Mouse (Mus musculus): ENCODE results near the gene Cyp4a14. TPM values are rescaled to one million over a fixed set of nuclear protein-coding genes. Genes with fewer than 3 reads are reported as not detected.
A peak's percentile ranks its signal among the peaks of the same experiment; 100 is the strongest.
"Not testable (repeated sequence)": the region's sequence is repeated elsewhere in the genome, so short reads cannot be mapped to it uniquely, and the experiment has no call there.

Cyp4a14 gene
- total RNA-seq (2021), result under 1 TPM in 1 of 2 experiments, not detected in 1; 0.12 TPM
- long read RNA-seq, experiment 1, result 0 reads
- long read RNA-seq, experiment 2, result 0 reads

DNA sequence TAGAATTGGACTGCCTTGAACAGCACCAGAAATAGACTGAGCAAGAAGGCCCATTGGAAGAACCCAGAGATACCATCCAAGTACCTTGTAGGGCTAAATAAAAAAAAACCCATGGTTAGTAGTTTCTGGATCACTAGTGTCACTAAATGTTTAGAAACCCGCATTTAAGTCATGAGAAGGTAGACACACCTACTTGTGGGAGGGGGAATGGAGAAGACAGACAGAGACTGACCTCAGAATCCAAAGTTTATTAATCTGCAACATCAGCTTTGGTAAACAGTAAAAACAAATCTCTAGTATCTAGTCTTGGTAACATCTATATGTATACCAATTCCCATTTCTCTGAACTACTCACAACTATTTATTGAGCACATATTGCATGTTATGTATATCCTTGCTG, at the start of gene Cyp4a14:
Gene Cyp4a14 (minus strand): TSS at position 142 of the 400 bp plus-strand sequence.
- DNase-seq (ENCODE audit: low spot score), result no peak

DNA sequence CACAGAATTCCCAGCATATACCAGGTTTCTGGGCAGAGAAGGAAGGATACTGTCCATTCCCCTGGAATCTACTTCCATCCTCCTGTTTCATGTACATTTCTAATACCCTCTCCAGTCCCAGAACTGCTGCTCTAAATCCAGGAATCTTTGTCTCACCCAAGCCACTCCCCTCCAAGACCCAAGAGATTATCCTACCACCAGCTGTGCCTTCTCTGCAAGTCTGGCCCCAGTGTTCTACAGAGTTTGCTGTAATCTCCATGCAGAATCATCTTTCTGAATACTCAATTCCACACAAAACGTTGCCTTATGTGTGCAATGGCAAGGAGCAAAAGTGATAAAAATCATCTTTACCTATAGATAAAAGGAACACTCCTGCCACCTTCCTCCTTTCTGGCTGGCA, 49.2 kb upstream of the Cyp4a14 start:
- no peak for DNase-seq (ENCODE audit: low spot score)

DNA sequence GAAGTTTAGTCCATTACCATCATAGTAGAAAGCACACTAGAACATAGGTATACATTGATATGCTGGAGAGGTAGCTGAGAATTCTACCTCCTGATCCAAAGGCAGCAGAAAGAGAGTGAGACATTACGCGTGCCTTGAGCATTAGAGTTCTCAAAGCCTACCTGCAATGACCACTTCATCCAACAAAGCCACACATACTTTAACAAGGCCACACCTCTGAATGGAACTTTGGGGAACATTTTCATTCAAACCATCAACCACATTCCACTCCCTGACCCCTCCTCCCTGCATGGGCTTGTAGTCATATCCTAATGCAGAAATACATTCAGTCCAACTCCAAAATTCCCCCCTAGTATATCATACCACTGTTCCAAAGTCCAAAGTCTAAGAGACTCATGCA, 25.8 kb upstream of the Cyp4a14 start:
- DNase-seq (ENCODE audit: low spot score), result no peak

DNA sequence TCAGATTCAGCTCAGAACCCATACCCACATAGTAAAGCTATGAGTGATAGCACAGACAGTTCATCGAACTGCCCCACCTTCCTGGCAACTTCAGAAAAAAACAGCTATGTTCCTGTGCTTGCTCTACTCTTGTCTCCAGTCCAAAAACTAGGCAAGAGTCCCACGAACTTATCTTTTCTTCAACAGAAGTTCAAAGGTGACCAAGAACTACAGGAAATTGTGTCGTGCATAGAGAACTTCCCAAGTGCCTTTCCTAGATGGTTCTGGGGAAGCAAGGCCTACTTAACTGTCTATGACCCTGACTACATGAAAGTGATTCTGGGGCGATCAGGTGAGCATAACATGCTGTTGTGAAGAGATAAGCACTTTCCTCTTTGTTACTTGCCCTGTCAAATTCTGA, 23.5 kb upstream of the Cyp4a14 start:
- no peak for DNase-seq (ENCODE audit: low spot score)

DNA sequence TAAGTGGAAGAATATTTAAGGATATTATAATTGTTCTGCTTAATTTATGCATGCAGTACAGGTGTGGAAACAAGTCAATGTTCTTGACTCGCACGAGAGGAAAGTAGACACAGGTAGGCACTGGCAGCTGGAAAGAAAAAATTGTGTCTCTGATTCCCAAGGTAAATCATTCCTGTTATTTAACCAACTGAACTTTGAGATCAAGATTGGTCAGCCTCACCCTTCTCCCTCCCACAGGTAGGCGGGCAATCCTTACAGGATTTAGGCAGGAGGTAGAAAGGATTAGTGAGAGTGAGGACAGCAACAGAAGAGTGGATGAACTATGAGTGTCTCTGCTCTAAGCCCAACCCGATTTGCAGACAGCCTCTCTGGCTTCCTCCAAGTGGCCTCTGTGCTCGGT, 22.1 kb upstream of the Cyp4a14 start, which contains the start of gene Cyp4a10:
Gene Cyp4a10 (plus strand): TSS at position 265 of the 400 bp plus-strand sequence.
- not testable (repeated sequence) for DNase-seq (ENCODE audit: low spot score)

DNA sequence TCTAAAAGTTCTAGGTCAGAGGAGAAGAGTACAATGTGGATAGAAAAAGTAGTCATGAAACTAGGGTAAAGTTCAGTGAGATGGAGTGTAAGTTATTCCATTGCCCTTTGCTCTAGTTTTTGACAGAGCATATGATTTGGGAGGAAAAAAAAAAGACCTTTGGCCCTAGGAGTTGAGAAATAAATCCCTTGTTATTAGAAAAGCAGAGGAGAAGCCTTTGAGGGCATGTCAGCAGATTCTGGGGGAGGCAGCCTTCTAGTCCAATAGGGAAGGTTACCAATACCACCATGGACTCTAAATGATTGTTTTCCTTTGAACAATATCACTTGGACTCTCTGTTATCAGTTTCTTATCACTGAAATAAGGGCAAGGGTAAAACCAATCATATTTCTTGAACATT, 18.0 kb upstream of the Cyp4a14 start:
- DNase-seq (ENCODE audit: low spot score), result not testable (repeated sequence)

DNA sequence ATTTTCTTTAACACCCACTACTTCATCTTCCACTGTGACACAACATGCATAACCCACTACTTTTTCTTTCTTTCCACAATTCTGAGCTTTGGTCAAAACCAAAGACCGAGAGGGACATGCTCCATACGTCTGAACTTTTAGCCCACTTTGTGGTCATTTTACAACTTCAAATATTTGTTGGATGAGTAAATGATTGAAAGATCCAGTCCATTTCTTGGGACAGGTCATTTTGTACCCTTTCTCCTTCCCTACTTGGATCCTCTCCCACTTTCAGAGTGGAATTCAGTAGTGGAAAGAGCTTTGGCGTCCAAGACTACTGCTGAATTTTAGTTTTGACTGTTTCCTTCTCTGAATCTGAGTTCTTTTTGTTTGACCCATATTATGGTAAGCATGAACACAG, 1.5 kb upstream of the Cyp4a14 start:
- DNase-seq (ENCODE audit: low spot score), result no peak

DNA sequence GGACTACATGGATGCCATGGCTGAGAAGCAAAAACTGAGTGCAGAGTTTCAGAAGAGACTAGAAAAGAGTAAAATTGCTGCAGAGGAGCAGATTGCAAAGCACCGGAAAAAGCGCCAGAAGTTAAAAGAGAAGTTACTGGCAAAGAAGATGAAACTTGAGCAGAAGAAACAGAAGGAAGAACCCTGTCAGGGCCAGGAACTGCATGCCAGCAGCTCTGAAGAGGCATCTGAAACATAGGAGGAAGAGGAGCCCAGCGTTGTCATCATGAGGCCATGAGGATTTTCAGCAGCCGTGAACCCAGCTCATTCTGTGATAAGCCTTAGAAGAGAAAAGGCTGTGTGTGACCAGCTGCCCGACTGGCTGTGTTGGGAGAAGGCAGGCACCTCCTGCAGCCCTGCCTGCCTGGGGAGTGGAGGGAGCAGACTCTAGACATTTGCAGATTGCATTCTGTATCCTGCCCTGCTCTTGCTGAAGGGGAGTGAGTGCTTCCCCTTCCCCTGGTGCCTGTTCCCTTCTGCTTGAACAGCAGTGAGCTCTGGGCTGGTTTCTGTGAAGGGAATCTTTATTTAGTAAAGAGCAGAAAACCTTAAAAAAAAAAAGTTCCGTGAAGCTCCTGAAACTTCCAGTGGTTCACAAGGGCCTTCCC, 14.8 kb downstream of the Cyp4a14 start:
- no peak for DNase-seq (ENCODE audit: low spot score)

DNA sequence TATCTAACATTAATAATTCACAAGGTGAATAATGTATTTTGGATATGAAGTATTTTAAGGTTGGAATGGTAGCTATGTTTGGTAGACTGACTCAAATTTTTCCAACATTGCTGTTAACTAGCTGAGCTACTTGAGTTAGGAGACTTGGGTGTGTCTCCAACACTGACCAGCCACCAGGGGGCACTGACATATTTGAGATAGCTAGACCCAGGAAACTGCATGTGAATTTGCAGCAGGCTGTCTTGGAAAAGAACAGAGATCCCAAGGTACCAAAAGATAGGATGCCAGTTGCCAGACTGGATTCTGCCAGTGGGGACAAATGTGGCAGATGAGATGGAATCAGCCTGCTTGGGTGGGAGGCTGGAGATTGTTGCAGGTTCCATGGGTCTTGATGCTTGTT, 19.9 kb downstream of the Cyp4a14 start:
- DNase-seq (ENCODE audit: low spot score), result peak; percentile 6

DNA sequence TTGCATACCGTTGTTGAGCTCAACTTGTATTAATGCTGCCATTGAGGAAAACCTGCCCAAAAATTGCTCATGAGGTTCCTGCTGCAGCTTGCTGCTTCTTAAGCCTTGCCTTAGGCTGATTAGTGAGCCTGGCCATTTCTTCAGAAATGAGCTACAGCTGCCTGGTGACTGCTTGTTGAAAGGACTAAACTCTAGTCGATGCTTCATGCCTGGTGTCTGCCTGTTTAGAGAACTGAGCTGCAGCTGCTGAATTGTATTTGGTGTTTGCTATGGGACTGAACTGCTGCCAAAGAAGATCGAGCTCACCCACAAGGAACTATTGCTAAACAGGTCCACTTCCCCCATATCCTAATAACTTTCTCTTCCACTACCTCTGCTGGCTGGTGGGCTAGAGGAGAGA, 22.4 kb downstream of the Cyp4a14 start:
- DNase-seq (ENCODE audit: low spot score), result not testable (repeated sequence)

DNA sequence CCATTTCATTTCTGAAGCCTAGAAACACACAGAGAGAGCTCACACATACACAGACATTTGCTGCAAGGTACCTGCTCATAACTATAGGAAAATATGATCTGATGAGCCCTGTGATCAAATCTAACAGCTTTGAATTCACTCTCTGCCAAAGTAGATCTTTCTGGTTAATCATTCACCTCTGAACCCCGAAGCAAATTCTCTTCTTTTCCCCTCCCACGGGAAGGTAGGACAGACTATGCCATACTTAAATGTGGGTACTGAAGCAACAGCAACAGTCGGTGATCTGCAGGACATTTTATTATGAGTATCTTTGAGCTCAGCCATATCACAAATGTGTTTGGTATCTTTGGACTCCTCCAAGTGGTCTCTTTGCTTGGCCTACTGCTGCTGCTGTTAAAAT, 43.6 kb downstream of the Cyp4a14 start, which contains the start of gene Cyp4a30b:
Gene Cyp4a30b (plus strand): TSS at position 301 of the 400 bp plus-strand sequence.
- DNase-seq (ENCODE audit: low spot score), result no peak

DNA sequence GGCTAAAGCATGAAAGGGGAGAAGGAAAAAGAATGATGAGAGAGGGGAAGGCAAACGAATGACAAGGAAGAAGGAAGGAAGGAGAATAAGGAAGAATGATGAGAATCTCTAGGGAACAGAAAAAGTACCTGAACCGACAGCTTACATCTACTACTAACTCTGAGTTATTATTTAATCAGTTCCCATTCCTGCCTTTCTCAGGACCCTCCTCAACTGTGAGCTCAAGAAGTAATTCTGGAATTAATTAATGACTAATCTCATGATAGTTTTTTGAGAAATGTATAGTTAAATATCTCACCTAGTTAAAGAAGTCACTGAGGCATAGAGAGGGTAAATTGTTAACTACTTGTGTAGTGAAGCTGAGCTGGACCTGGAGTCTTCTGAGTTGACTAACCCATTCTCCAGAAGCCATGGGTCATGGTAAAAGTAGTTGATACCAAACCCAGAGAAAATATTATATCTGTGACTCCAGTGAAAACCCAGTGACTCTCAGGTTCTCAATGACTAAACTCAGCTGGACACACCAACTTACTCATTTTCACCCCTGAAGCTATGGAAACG, 45.3 kb downstream of the Cyp4a14 start:
- no peak for DNase-seq (ENCODE audit: low spot score)

Other genes starting within 250 kb of the Cyp4a14 start
- under 1 TPM in 1 of 2 experiments, not detected in 1; 0.17 TPM for gene Cyp4a12a, start 197.1 kb downstream of the Cyp4a14 start, total RNA-seq (2021)
- gene Cyp4a12b, start 84.5 kb downstream of the Cyp4a14 start, total RNA-seq (2021), result not detected
- not detected for gene Cyp4a30b, start 43.5 kb downstream of the Cyp4a14 start, total RNA-seq (2021)
- gene Cyp4a10, start 22.1 kb upstream of the Cyp4a14 start, total RNA-seq (2021), result under 1 TPM in 1 of 2 experiments, not detected in 1; 0.19 TPM
- gene Cyp4a31, start 67.5 kb upstream of the Cyp4a14 start, total RNA-seq (2021), result under 1 TPM in 1 of 2 experiments, not detected in 1; 0.09 TPM
- gene Cyp4a32, start 104.8 kb upstream of the Cyp4a14 start, total RNA-seq (2021), result not detected
- gene Cyp4b1, start 151.6 kb upstream of the Cyp4a14 start, total RNA-seq (2021), result 1 to 10 TPM; 4.1 to 4.9 TPM
- 10 to 100 TPM; 46.2 to 49.5 TPM for gene Efcab14, start 241.6 kb upstream of the Cyp4a14 start, total RNA-seq (2021)